Mouse (Mus musculus) kidney, postnatal 0 days (tissue): Measurements from ENCODE around the gene 5330417C22Rik. TPM values are rescaled to one million over a fixed set of nuclear protein-coding genes. Genes with fewer than 3 reads are reported as not detected.

Experiments used
- ATAC-seq: fragments of 200-750 bp; cut with Nextera tagmentation; replicated peaks from 2 replicates; pipeline ENCODE4 v1.8.0; 2017; ENCODE audit warnings: low read depth, moderate number of reproducible peaks, moderate TSS enrichment, moderate library complexity; ENCODE audit not compliant: low FRiP score
- DNase-seq: peaks from one replicate; pipeline ENCODE4 v3.0.0-alpha.2; 2016; ENCODE audit warnings: low spot score
- H3K27ac ChIP-seq: fragments of 300-500 bp; sonication (generic); 2 replicates; pipeline ENCODE4 v1.5.1; 2014; ENCODE audit warnings: mild to moderate bottlenecking
- H3K27me3 ChIP-seq: fragments of 300-500 bp; sonication (generic); 2 replicates; pipeline ENCODE4 v1.6.1; 2014; ENCODE audit warnings: low read length, mixed read lengths; ENCODE audit not compliant: insufficient read depth
- H3K36me3 ChIP-seq: fragments of 300-500 bp; sonication (generic); 2 replicates; pipeline ENCODE4 v1.6.1; 2014; ENCODE audit warnings: low read length, mixed read lengths; ENCODE audit not compliant: insufficient read depth
- H3K4me1 ChIP-seq: fragments of 300-500 bp; sonication (generic); replicated peaks from 2 replicates; pipeline ENCODE4 v1.6.1; 2014; ENCODE audit warnings: antibody characterized with exemption, low read length, mixed read lengths; ENCODE audit not compliant: insufficient read depth
- H3K4me2 ChIP-seq: fragments of 300-500 bp; sonication (generic); 2 replicates; pipeline ENCODE4 v1.6.1; 2014; ENCODE audit warnings: mild to moderate bottlenecking, low read length, moderate library complexity, mixed read lengths
- H3K4me3 ChIP-seq: fragments of 300-500 bp; sonication (generic); replicated peaks from 2 replicates; pipeline ENCODE4 v1.5.1; 2014; ENCODE audit warnings: low read depth, low read length
- H3K9ac ChIP-seq: fragments of 300-500 bp; sonication (generic); 2 replicates; pipeline ENCODE4 v1.6.1; 2014; ENCODE audit warnings: low read depth, low read length
- H3K9me3 ChIP-seq: fragments of 300-500 bp; sonication (generic); replicated peaks from 2 replicates; pipeline ENCODE4 v1.6.1; 2016; ENCODE audit warnings: low read length, inconsistent platforms, mixed read lengths
- CTCF ChIP-seq: IDR thresholded peaks from 2 replicates; pipeline ENCODE4 v1.5.1; 2016; ENCODE audit warnings: antibody characterized with exemption, low read depth, mild to moderate bottlenecking, moderate library complexity
- WGBS: fragments of 180-500 bp; shearing (Covaris S2); extraction: QIAGEN DNeasy Blood & Tissue Kit; methylation state at CpG from one replicate; pipeline ENCODE4 v1.1.7; 2014; 5-methylcytosine and 5-hydroxymethylcytosine counted together
- polyA plus RNA-seq: library from polyadenylated mRNA; unstranded; fragments of >200 nt; fragmentation: Nextera tagmentation; extraction: Ambion mirVana; gene quantifications from 2 replicates; pipeline ENCODE4 v1.2.1, GENCODE M21; 2015

Gene 5330417C22Rik
- polyA plus RNA-seq, 1 experiment from 2014 or later, result 1.7 TPM

- Histone ChIP-seq H3K27ac (no peak overlapping the region), H3K4me1 (peaks cover 10% of the 10 kb centered on the region), H3K9me3 (no peaks in the 10 kb centered on the region), H3K9ac (peak overlapping the region; percentile 10; the same call in 1 of the 2 replicates), H3K27me3 (no peaks in the 10 kb centered on the region), H3K36me3 (peaks cover 35% of the 10 kb centered on the region), H3K4me2 (peak overlapping the region; percentile 32; the same call in 1 of the 2 replicates), H3K4me3 (no peak overlapping the region)
- ATAC-seq (peak; percentile 61), DNase-seq (peak; percentile 52)
- WGBS, result 26% methylated on average over 11 of the region's 11 CpGs
- TF ChIP-seq CTCF, result no peak
Measured at GRCm38 (mm10) chr3:108423844-108424801, 112.2 kb downstream of the 5330417C22Rik start.

DNA sequence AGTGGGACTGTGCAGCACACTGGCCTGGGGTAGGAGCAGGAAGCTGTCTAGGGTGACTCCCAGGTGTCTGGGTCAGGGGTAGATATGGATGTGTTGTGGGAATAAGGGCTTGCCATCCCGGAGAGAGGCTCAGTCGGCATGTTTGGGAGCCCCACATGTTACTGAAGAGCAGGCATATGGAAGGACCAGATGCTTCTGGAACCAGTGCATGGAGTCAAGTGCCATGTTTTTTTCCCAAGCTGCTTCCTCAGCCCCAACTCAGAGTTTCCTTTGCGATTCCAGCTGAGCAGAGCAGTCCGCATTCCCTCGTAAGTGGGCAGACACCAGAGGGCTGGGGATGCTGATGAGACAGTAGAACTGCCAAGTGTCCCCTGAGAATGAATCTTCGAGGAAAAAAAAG is 113.3 kb downstream of the 5330417C22Rik start:
- Histone ChIP-seq H3K9me3 (no peaks in the 10 kb centered on the region), H3K4me3 (no peak overlapping the region), H3K36me3 (peaks cover 26% of the 10 kb centered on the region), H3K4me2 (no peak overlapping the region), H3K9ac (no peak overlapping the region), H3K27me3 (no peaks in the 10 kb centered on the region), H3K4me1 (peaks cover 10% of the 10 kb centered on the region), H3K27ac (no peak overlapping the region)
- DNase-seq, result no peak
- TF ChIP-seq CTCF, result no peak
- WGBS, result 48% methylated on average over 6 of the region's 6 CpGs
- no peak for ATAC-seq

DNA sequence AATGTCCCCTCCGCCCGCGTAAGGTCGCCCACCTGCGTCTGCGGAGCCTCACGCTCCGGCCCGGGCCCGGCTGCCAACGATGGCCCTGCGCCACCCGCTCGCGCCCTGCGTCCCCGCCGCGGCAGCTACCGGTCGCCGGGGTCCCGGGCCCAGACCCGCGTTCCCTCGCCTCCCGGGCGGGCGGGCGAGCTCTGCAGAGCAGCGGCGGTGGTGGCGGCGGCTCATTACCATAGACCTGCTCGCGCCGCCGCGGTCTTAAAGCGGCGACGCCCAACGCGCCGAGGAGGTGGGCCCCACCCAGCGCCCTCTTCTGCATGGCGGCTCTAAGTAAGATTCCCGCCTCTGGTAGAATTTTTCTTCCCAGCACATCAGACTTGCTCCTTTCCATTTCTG is 120.5 kb downstream of the 5330417C22Rik start:
- TF ChIP-seq CTCF, result no peak; the same call in 1 of the 2 replicates
- peak; percentile 38 for ATAC-seq
- Histone ChIP-seq H3K27ac (peak overlapping the region; percentile 80), H3K27me3 (no peaks in the 10 kb centered on the region), H3K4me3 (peak overlapping the region; percentile 53), H3K36me3 (peaks cover 13% of the 10 kb centered on the region; the same call in 1 of the 2 replicates), H3K4me1 (peaks cover 15% of the 10 kb centered on the region), H3K9me3 (no peaks in the 10 kb centered on the region), H3K9ac (peak overlapping the region; percentile 78), H3K4me2 (peak overlapping the region; percentile 93)
- DNase-seq, result peak; percentile 89
- 0% methylated on average over 48 of the region's 48 CpGs for WGBS

- peak within 1 kb of the TSS; percentile 80 for H3K27ac ChIP-seq
- peak; percentile 48 for DNase-seq
- WGBS, result 7% methylated on average over 48 of the region's 67 CpGs
Measured at GRCm38 (mm10) chr3:108414857-108415830, 121.2 kb downstream of the 5330417C22Rik start, which contains the start of gene Celsr2. Celsr2 (minus strand) TSS chr3:108415552.

DNA sequence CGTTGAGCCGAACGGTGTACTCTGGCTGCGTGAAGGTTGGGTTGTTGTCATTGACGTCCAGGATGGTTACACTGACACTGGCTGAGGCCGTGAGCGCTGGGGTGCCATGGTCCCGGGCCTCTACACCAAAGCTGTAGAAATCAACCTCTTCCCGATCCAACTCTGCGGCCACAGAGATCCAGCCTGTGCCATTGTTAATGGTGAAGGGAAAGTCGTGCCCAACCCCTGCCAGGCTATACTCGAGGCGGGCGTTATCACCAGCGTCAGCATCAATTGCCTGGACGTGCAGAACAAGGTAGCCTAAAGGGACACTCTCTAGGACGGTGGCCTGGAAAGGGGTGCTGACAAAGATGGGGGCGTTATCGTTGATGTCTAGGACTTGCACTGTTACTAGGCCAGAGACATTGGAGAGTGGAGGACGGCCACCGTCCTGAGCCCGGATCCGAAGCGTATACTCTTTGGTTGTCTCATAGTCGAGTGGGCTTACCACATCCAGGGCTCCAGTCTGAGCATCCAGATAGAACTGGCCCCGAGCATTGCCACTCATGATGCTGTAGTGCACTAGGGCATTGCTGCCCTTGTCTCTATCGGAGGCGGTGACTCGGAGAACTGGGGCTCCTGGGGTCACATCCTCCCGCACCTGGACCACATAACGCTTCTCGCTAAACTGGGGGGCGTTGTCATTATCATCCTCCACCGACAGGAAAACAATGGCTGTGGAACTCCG is 122.5 kb downstream of the 5330417C22Rik start:
- no peaks in the 10 kb centered on the region for H3K9me3 ChIP-seq
- H3K4me2 ChIP-seq, result no peak overlapping the region
- no peaks in the 10 kb centered on the region for H3K27me3 ChIP-seq
- 97% methylated on average over 35 of the region's 35 CpGs for WGBS
- H3K27ac ChIP-seq, result no peak overlapping the region
- ATAC-seq, result no peak
- H3K9ac ChIP-seq, result no peak overlapping the region
- peaks cover 29% of the 10 kb centered on the region for H3K4me1 ChIP-seq
- no peak for DNase-seq
- H3K4me3 ChIP-seq, result no peak overlapping the region
- peaks cover 13% of the 10 kb centered on the region; the same call in 1 of the 2 replicates for H3K36me3 ChIP-seq
- TF ChIP-seq CTCF, result no peak

More at GRCm38 (mm10) chr3:108414857-108415830, 121.2 kb downstream of the 5330417C22Rik start, which contains the start of gene Celsr2:
- no peak for ATAC-seq
- H3K4me3 ChIP-seq, result peak within 1 kb of the TSS; percentile 53
- no peaks in the 10 kb centered on the region for H3K27me3 ChIP-seq
- peaks cover 13% of the 10 kb centered on the region; the same call in 1 of the 2 replicates for H3K36me3 ChIP-seq
- no peak for TF ChIP-seq CTCF
- H3K9me3 ChIP-seq, result no peaks in the 10 kb centered on the region
- H3K4me2 ChIP-seq, result peak within 1 kb of the TSS; percentile 93
- H3K4me1 ChIP-seq, result peaks cover 22% of the 10 kb centered on the region
- peak within 1 kb of the TSS; percentile 78 for H3K9ac ChIP-seq
